Mouse (Mus musculus): ENCODE results near the gene Dbnl. TPM values are rescaled to one million over a fixed set of nuclear protein-coding genes. Genes with fewer than 3 reads are reported as not detected.
"Not testable (repeated sequence)": the region's sequence is repeated elsewhere in the genome, so short reads cannot be mapped to it uniquely, and the experiment has no call there.

The Dbnl gene
- polyA plus RNA-seq, 1 experiment: 52.5 TPM

- no peak for TF ChIP-seq POLR2A (IDR thresholded peaks at IDR 0.05; ENCODE audit: low read depth, low read length)
- TF ChIP-seq CTCF (conservative IDR thresholded peaks at IDR 0.05; ENCODE audit: insufficient read depth, insufficient read length, low read depth, low read length): no peak
- H3K36me3 ChIP-seq (ENCODE audit: control insufficient read depth, insufficient read depth, low read length): no peaks in the 10 kb centered on the region
- WGBS: 55% methylated on average over 8 of the region's 8 CpGs
- peak overlapping the region; percentile 38; the same call in 1 of the 2 replicates for H3K4me3 ChIP-seq (ENCODE audit: insufficient read depth, low read depth, low read length)
- DNase-seq: peak; percentile 21
- 0 out of 2 replicates have a peak, but pooled peaks cover 4% of the 10 kb centered on the region for H3K4me1 ChIP-seq (ENCODE audit: control insufficient read depth, insufficient read depth, low read length)
- H3K27me3 ChIP-seq (replicated peaks; ENCODE audit: control insufficient read depth, insufficient read depth, low read length): no peaks in the 10 kb centered on the region
- peak overlapping the region; percentile 54 for H3K27ac ChIP-seq (ENCODE audit: insufficient read depth, low read depth, low read length)
Observed at GRCm38 (mm10) chr11:5802457-5803217, 14.3 kb downstream of the Dbnl start.

- peak within 1 kb of the TSS; percentile 54 for H3K27ac ChIP-seq (ENCODE audit: insufficient read depth, low read depth, low read length)
- no peaks in the 10 kb centered on the region for H3K36me3 ChIP-seq (ENCODE audit: control insufficient read depth, insufficient read depth, low read length)
- peak within 1 kb of the TSS; percentile 38 for H3K4me3 ChIP-seq (ENCODE audit: insufficient read depth, low read depth, low read length)
- H3K4me1 ChIP-seq (ENCODE audit: control insufficient read depth, insufficient read depth, low read length): 0 out of 2 replicates have a peak, but pooled peaks cover 4% of the 10 kb centered on the region
- no peaks in the 10 kb centered on the region for H3K27me3 ChIP-seq (replicated peaks; ENCODE audit: control insufficient read depth, insufficient read depth, low read length)
- TF ChIP-seq POLR2A (IDR thresholded peaks at IDR 0.05; ENCODE audit: low read depth, low read length) (no peak), CTCF (conservative IDR thresholded peaks at IDR 0.05; ENCODE audit: insufficient read depth, insufficient read length, low read depth, low read length) (no peak)
- DNase-seq: peak; percentile 48
- WGBS: 54% methylated on average over 8 of the region's 8 CpGs
Observed at GRCm38 (mm10) chr11:5803551-5803981, 15.3 kb downstream of the Dbnl start, which contains the start of gene Pgam2. Gene Pgam2 (minus strand): TSS chr11:5803733.

- no peak overlapping the region for H3K27ac ChIP-seq (ENCODE audit: insufficient read depth, low read depth, low read length)
- H3K36me3 ChIP-seq (ENCODE audit: control insufficient read depth, insufficient read depth, low read length): no peaks in the 10 kb centered on the region
- 0 out of 2 replicates have a peak, but pooled peaks cover 4% of the 10 kb centered on the region for H3K4me1 ChIP-seq (ENCODE audit: control insufficient read depth, insufficient read depth, low read length)
- H3K27me3 ChIP-seq (replicated peaks; ENCODE audit: control insufficient read depth, insufficient read depth, low read length): no peaks in the 10 kb centered on the region
- 73% methylated on average over 5 of the region's 5 CpGs for WGBS
- no peak for TF ChIP-seq POLR2A (IDR thresholded peaks at IDR 0.05; ENCODE audit: low read depth, low read length)
- DNase-seq: no peak
- H3K4me3 ChIP-seq (ENCODE audit: insufficient read depth, low read depth, low read length): no peak overlapping the region
Observed at GRCm38 (mm10) chr11:5804174-5804573, 15.9 kb downstream of the Dbnl start.

GRCm38 (mm10) chr11:5805711-5806110 is 17.4 kb downstream of the Dbnl start:
- no peaks in the 10 kb centered on the region for H3K27me3 ChIP-seq (replicated peaks; ENCODE audit: control insufficient read depth, insufficient read depth, low read length)
- DNase-seq: no peak
- TF ChIP-seq CTCF (conservative IDR thresholded peaks at IDR 0.05; ENCODE audit: insufficient read depth, insufficient read length, low read depth, low read length) (no peak), POLR2A (IDR thresholded peaks at IDR 0.05; ENCODE audit: low read depth, low read length) (no peak)
- no peaks in the 10 kb centered on the region for H3K36me3 ChIP-seq (ENCODE audit: control insufficient read depth, insufficient read depth, low read length)
- H3K4me3 ChIP-seq (ENCODE audit: insufficient read depth, low read depth, low read length): no peak overlapping the region
- no peak overlapping the region for H3K27ac ChIP-seq (ENCODE audit: insufficient read depth, low read depth, low read length)
- WGBS: 82% methylated on average over 3 of the region's 3 CpGs
- H3K4me1 ChIP-seq (ENCODE audit: control insufficient read depth, insufficient read depth, low read length): 0 out of 2 replicates have a peak, but pooled peaks cover 3% of the 10 kb centered on the region

- no peak for TF ChIP-seq POLR2A (IDR thresholded peaks at IDR 0.05; ENCODE audit: low read depth, low read length)
- TF ChIP-seq CTCF (conservative IDR thresholded peaks at IDR 0.05; ENCODE audit: insufficient read depth, insufficient read length, low read depth, low read length): no peak
- Histone ChIP-seq H3K36me3 (ENCODE audit: control insufficient read depth, insufficient read depth, low read length) (no peaks in the 10 kb centered on the region), H3K4me3 (ENCODE audit: insufficient read depth, low read depth, low read length) (no peak overlapping the region), H3K27ac (ENCODE audit: insufficient read depth, low read depth, low read length) (no peak overlapping the region), H3K27me3 (replicated peaks; ENCODE audit: control insufficient read depth, insufficient read depth, low read length) (no peaks in the 10 kb centered on the region), H3K4me1 (ENCODE audit: control insufficient read depth, insufficient read depth, low read length) (no peaks in the 10 kb centered on the region)
- no peak for DNase-seq
- whole genome bisulfite sequencing: 82% methylated on average over 9 of the region's 9 CpGs
Observed at GRCm38 (mm10) chr11:5807956-5808355, 19.7 kb downstream of the Dbnl start.

GRCm38 (mm10) chr11:5809487-5809886 is 21.2 kb downstream of the Dbnl start:
- H3K27me3 ChIP-seq (replicated peaks; ENCODE audit: control insufficient read depth, insufficient read depth, low read length); H3K4me3 ChIP-seq (ENCODE audit: insufficient read depth, low read depth, low read length); H3K36me3 ChIP-seq (ENCODE audit: control insufficient read depth, insufficient read depth, low read length); DNase-seq; H3K27ac ChIP-seq (ENCODE audit: insufficient read depth, low read depth, low read length); H3K4me1 ChIP-seq (ENCODE audit: control insufficient read depth, insufficient read depth, low read length): not testable (repeated sequence)
- WGBS: 81% methylated on average over 4 of the region's 4 CpGs

GRCm38 (mm10) chr11:5813381-5813780 is 25.1 kb downstream of the Dbnl start:
- DNase-seq: no peak
- H3K27ac ChIP-seq (ENCODE audit: insufficient read depth, low read depth, low read length): no peak overlapping the region
- H3K36me3 ChIP-seq (ENCODE audit: control insufficient read depth, insufficient read depth, low read length): no peaks in the 10 kb centered on the region
- H3K27me3 ChIP-seq (replicated peaks; ENCODE audit: control insufficient read depth, insufficient read depth, low read length): no peaks in the 10 kb centered on the region
- no peaks in the 10 kb centered on the region for H3K4me1 ChIP-seq (ENCODE audit: control insufficient read depth, insufficient read depth, low read length)
- TF ChIP-seq CTCF (conservative IDR thresholded peaks at IDR 0.05; ENCODE audit: insufficient read depth, insufficient read length, low read depth, low read length): no peak
- TF ChIP-seq POLR2A (IDR thresholded peaks at IDR 0.05; ENCODE audit: low read depth, low read length): no peak
- WGBS: 79% methylated on average over 10 of the region's 10 CpGs
- H3K4me3 ChIP-seq (ENCODE audit: insufficient read depth, low read depth, low read length): no peak overlapping the region

Data from kidney, adult 2 months (tissue).